Mouse (Mus musculus) forebrain, embryonic 12.5 days (tissue): ENCODE data around the gene Taf5. TPM values are rescaled to one million over a fixed set of nuclear protein-coding genes. Genes with fewer than 3 reads are reported as not detected.
A peak's percentile ranks its signal among the peaks of the same experiment; 100 is the strongest.

ENCODE experiments used
- ATAC-seq: fragments of 200-750 bp; cut with Nextera tagmentation; 2 replicates; pipeline ENCODE4 v1.8.0; 2017; ENCODE audit warnings: moderate TSS enrichment; ENCODE audit not compliant: low FRiP score
- H3K27ac ChIP-seq: fragments of 300-500 bp; sonication (generic); 2 replicates; pipeline ENCODE4 v1.5.1; 2016; ENCODE audit warnings: mild to moderate bottlenecking
- H3K27me3 ChIP-seq: fragments of 300-500 bp; sonication (generic); 2 replicates; pipeline ENCODE4 v1.6.1; 2016; ENCODE audit warnings: mild to moderate bottlenecking
- H3K36me3 ChIP-seq: fragments of 300-500 bp; sonication (generic); replicated peaks from 2 replicates; pipeline ENCODE4 v1.6.1; 2016; ENCODE audit warnings: mild to moderate bottlenecking
- H3K4me1 ChIP-seq: fragments of 300-500 bp; sonication (generic); 2 replicates; pipeline ENCODE4 v1.6.1; 2016
- H3K4me2 ChIP-seq: fragments of 300-500 bp; sonication (generic); 2 replicates; pipeline ENCODE4 v1.6.1; 2016; ENCODE audit warnings: mild to moderate bottlenecking, moderate library complexity
- H3K4me3 ChIP-seq: fragments of 300-500 bp; sonication (generic); replicated peaks from 2 replicates; pipeline ENCODE4 v1.5.1; 2016; ENCODE audit warnings: mild to moderate bottlenecking
- H3K9ac ChIP-seq: fragments of 300-500 bp; sonication (generic); 2 replicates; pipeline ENCODE4 v1.6.1; 2016; ENCODE audit warnings: mild to moderate bottlenecking
- H3K9me3 ChIP-seq: fragments of 300-500 bp; sonication (generic); 2 replicates; pipeline ENCODE4 v1.6.1; 2016
- WGBS: fragments of 180-500 bp; shearing (Covaris S2); methylation state at CpG from one replicate; pipeline ENCODE4 v1.1.7; 2016; 5-methylcytosine and 5-hydroxymethylcytosine counted together
- polyA plus RNA-seq: library from polyadenylated mRNA; unstranded; fragments of >200 nt; fragmentation: Nextera tagmentation; extraction: Ambion mirVana; gene quantifications from 2 replicates; pipeline ENCODE4 v1.2.1, GENCODE M21; 2016

Taf5 gene
- polyA plus RNA-seq = 10.7 and 11.4 TPM in 2 replicates

DNA sequence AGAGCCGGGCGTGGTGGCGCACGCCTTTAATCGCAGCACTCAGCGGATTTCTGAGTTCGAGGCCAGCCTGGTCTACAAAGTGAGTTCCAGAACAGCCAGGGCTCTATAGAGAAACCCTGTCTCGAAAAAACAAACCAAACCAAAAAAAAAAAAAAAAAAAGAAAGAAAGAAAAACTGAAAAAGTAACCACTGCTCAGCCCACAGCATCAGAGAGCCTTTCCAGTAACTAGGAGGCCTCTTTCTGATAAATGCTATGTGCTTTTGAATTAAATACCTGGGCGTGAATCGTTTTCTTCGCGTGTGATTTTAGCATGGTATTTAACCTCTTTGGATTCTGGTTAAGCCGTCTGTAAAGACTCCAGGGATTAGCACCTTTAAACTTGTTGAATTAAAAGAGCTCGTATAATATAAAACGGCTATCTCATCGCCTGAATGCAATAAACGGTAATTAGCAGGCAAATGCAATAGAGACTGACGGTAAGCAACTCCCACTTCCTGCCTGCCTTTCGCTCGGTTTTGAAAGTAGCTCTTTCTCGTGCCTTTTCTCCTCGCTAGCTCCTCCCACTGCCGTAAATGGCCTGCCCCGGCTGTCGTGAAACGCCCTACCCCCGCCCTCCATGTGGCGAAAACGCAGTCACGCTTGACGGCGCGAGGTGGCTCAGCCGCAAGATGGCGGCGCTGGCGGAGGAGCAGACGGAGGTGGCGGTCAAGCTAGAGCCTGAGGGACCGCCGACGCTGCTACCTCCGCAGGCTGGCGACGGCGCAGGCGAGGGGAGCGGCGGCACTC is at the start of gene Taf5:
Gene Taf5 (plus strand): TSS at position 651 of the 787 bp plus-strand sequence.
- H3K27me3 ChIP-seq = no peaks in the 10 kb centered on the region
- peak within 1 kb of the TSS; percentile 92 for H3K27ac ChIP-seq
- ATAC-seq = peak; percentile 87
- 11% methylated on average over 49 of the region's 49 CpGs for WGBS
- peaks cover 15% of the 10 kb centered on the region for H3K36me3 ChIP-seq
- peak within 1 kb of the TSS; percentile 95 for H3K9ac ChIP-seq
- H3K4me3 ChIP-seq = peak within 1 kb of the TSS; percentile 100
- no peaks in the 10 kb centered on the region for H3K9me3 ChIP-seq
- H3K4me2 ChIP-seq = peak within 1 kb of the TSS; percentile 68
- H3K4me1 ChIP-seq = peaks cover 8% of the 10 kb centered on the region

GRCm38 (mm10) chr19:47017831-47018230 is 49.7 kb upstream of the Taf5 start:
- Histone ChIP-seq H3K4me1 (peaks cover 23% of the 10 kb centered on the region), H3K27ac (peak overlapping the region; percentile 80), H3K9ac (peak overlapping the region; percentile 45; the same call in 1 of the 2 replicates), H3K4me3 (peak overlapping the region; percentile 60), H3K4me2 (peak overlapping the region; percentile 49), H3K9me3 (no peaks in the 10 kb centered on the region), H3K27me3 (peaks cover 48% of the 10 kb centered on the region), H3K36me3 (peaks cover 13% of the 10 kb centered on the region; the same call in 1 of the 2 replicates)
- under 1% methylated on average over 3 of the region's 3 CpGs for WGBS
- no peak for ATAC-seq

- peak overlapping the region; percentile 60 for H3K4me3 ChIP-seq
- peaks cover 17% of the 10 kb centered on the region; the same call in 1 of the 2 replicates for H3K36me3 ChIP-seq
- H3K27ac ChIP-seq = peak overlapping the region; percentile 80
- peaks cover 23% of the 10 kb centered on the region for H3K4me1 ChIP-seq
- H3K9ac ChIP-seq = peak overlapping the region; percentile 45; the same call in 1 of the 2 replicates
- WGBS = 27% methylated on average over 2 of the region's 2 CpGs
- ATAC-seq = no peak
- peaks cover 43% of the 10 kb centered on the region for H3K27me3 ChIP-seq
- H3K4me2 ChIP-seq = peak overlapping the region; percentile 49
- no peaks in the 10 kb centered on the region for H3K9me3 ChIP-seq
Observed at GRCm38 (mm10) chr19:47018330-47018729, 49.2 kb upstream of the Taf5 start.

GRCm38 (mm10) chr19:47019326-47019725 is 48.2 kb upstream of the Taf5 start:
- Histone ChIP-seq H3K27ac (peak overlapping the region; percentile 77; the same call in 1 of the 2 replicates), H3K4me3 (peak overlapping the region; percentile 60), H3K9ac (peak overlapping the region; percentile 31; the same call in 1 of the 2 replicates), H3K4me2 (peak overlapping the region; percentile 49), H3K9me3 (no peaks in the 10 kb centered on the region), H3K36me3 (peaks cover 24% of the 10 kb centered on the region), H3K4me1 (peaks cover 23% of the 10 kb centered on the region), H3K27me3 (peaks cover 33% of the 10 kb centered on the region)
- 23% methylated on average over 6 of the region's 6 CpGs for WGBS
- peak; percentile 37; the same call in 1 of the 2 replicates for ATAC-seq

- peaks cover 27% of the 10 kb centered on the region for H3K36me3 ChIP-seq
Observed at GRCm38 (mm10) chr19:47022709-47023108, 44.8 kb upstream of the Taf5 start.

DNA sequence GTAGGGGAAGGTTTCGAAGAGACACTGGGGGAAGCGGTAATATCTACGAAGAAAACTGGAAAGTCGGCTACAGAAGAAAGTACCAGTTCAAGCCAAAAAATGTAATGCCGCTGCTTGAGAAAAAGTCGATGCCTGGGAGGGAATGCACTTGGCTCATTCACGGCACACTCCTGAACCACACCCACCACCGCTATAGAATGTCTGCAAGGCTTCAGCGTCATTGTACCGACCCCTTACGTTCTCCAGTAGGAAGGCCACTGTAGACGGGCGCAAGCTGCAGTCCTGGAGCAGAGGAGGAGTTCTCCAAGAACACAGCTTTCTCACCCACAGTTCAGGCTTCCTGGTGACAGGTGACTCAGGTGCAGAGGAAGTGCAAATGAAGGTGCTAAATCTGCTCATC is 44.0 kb upstream of the Taf5 start:
- no peak overlapping the region for H3K4me2 ChIP-seq
- no peak overlapping the region for H3K9ac ChIP-seq
- H3K27me3 ChIP-seq = no peaks in the 10 kb centered on the region
- no peaks in the 10 kb centered on the region for H3K9me3 ChIP-seq
- ATAC-seq = no peak
- peaks cover 27% of the 10 kb centered on the region for H3K36me3 ChIP-seq
- WGBS = 89% methylated on average over 13 of the region's 13 CpGs
- H3K4me1 ChIP-seq = peaks cover 9% of the 10 kb centered on the region; the same call in 1 of the 2 replicates
- H3K27ac ChIP-seq = no peak overlapping the region
- no peak overlapping the region for H3K4me3 ChIP-seq

More at GRCm38 (mm10) chr19:47022709-47023108, 44.8 kb upstream of the Taf5 start:
- no peaks in the 10 kb centered on the region for H3K9me3 ChIP-seq
- no peak overlapping the region for H3K4me3 ChIP-seq
- peaks cover 5% of the 10 kb centered on the region for H3K27me3 ChIP-seq
- no peak for ATAC-seq
- WGBS = 84% methylated on average over 4 of the region's 4 CpGs
- no peak overlapping the region for H3K9ac ChIP-seq
- H3K4me1 ChIP-seq = peaks cover 9% of the 10 kb centered on the region; the same call in 1 of the 2 replicates
- H3K27ac ChIP-seq = no peak overlapping the region
- no peak overlapping the region for H3K4me2 ChIP-seq

DNA sequence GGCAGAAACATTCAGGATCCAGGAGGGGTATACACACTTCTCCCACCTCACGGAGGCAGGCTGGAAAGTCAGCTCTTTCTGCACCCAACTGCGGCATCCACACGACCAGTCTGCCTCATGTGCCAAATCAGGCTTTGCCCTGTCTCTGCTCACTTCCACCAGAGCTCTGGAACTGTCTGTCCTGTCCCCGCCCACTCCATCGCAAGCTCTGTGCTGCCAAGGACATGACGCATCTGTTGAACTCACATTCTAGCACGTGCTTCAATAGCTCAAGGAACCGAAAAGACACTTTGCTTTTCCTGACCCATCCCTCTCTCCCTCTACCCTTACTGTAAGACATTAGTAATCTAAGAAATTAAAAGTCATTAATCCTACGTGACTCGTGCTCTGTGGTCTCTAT is 42.6 kb upstream of the Taf5 start:
- H3K9me3 ChIP-seq = no peaks in the 10 kb centered on the region
- H3K27me3 ChIP-seq = no peaks in the 10 kb centered on the region
- H3K27ac ChIP-seq = no peak overlapping the region
- H3K4me1 ChIP-seq = no peaks in the 10 kb centered on the region
- WGBS = 90% methylated on average over 10 of the region's 10 CpGs
- ATAC-seq = no peak
- H3K4me2 ChIP-seq = no peak overlapping the region
- peaks cover 27% of the 10 kb centered on the region for H3K36me3 ChIP-seq
- H3K9ac ChIP-seq = no peak overlapping the region
- no peak overlapping the region for H3K4me3 ChIP-seq

DNA sequence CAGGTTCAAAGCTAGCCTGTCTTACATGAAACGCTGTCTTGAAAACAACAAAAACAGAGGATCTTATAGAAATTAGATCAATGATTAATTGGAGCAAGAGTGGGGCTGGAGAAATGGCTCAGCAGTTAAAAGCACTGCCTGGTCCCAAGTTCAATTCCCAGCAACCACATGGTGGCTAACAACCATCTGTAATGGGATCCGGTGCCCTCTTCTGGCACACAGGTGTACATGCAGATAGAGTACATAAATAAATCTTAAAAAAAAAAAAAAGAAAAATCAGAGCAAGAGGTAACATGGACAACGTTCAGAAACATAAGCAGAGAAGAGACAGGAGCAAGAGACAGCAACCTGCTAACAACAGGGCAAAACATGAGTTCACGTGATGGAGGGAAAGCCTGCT is 41.0 kb upstream of the Taf5 start:
- H3K4me2 ChIP-seq = no peak overlapping the region
- H3K27me3 ChIP-seq = no peaks in the 10 kb centered on the region
- no peak overlapping the region for H3K4me3 ChIP-seq
- no peaks in the 10 kb centered on the region for H3K9me3 ChIP-seq
- H3K9ac ChIP-seq = no peak overlapping the region
- peaks cover 27% of the 10 kb centered on the region for H3K36me3 ChIP-seq
- no peaks in the 10 kb centered on the region; the same call in 1 of the 2 replicates for H3K4me1 ChIP-seq
- 89% methylated on average over 4 of the region's 4 CpGs for WGBS
- ATAC-seq = no peak
- no peak overlapping the region for H3K27ac ChIP-seq

DNA sequence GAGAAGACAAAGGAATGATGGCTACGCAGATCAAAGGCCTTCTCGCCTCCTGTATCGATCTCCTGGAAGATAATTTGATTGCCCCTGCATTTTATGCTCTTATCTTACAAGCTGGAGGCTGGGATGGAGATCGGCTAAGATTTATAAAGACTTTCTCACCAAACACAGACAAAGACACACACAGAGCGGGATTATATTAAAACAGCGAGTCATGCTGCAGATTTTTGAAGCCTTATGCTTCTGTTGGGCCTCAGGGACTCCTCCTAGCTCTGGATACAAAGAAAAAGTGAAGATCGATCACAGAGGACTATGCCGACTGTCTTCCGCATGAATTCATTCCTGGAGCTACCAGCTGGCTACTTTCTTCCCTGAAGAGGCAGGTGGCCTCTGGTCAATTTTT is 37.8 kb upstream of the Taf5 start:
- H3K4me2 ChIP-seq = no peak overlapping the region
- 0 out of 2 replicates have a peak overlapping the region, but pooled peaks have one; percentile 0 for H3K27ac ChIP-seq
- WGBS = 73% methylated on average over 9 of the region's 9 CpGs
- H3K27me3 ChIP-seq = no peaks in the 10 kb centered on the region
- H3K9ac ChIP-seq = no peak overlapping the region
- no peaks in the 10 kb centered on the region for H3K9me3 ChIP-seq
- no peak for ATAC-seq
- H3K36me3 ChIP-seq = peaks cover 24% of the 10 kb centered on the region
- no peaks in the 10 kb centered on the region; the same call in 1 of the 2 replicates for H3K4me1 ChIP-seq
- no peak overlapping the region for H3K4me3 ChIP-seq

DNA sequence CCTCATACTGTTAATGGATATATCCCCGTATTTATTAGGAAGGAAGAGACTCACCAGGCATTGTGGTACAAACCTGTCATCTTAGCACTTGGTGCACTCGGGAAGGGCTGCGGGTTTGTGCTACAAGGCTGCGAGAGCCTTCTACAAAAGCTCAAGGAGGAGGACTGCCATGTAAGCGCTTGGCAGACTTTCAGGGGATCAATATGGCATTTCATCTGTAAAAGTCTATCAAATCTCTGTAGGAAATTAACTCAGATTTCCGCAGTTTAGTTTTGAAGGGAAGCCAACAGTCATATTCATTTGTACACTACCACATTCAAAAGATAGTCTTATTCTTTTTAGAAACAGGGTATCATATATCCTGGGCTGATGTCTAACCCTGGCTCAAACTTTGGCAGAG is 35.8 kb upstream of the Taf5 start:
- no peaks in the 10 kb centered on the region for H3K27me3 ChIP-seq
- 95% methylated on average over 6 of the region's 6 CpGs for WGBS

GRCm38 (mm10) chr19:47034916-47035315 is 32.6 kb upstream of the Taf5 start:
- ATAC-seq = no peak
- Histone ChIP-seq H3K4me2 (no peak overlapping the region), H3K9ac (no peak overlapping the region), H3K4me3 (no peak overlapping the region), H3K27ac (no peak overlapping the region), H3K4me1 (no peaks in the 10 kb centered on the region; the same call in 1 of the 2 replicates), H3K27me3 (no peaks in the 10 kb centered on the region), H3K9me3 (no peaks in the 10 kb centered on the region), H3K36me3 (peaks cover 56% of the 10 kb centered on the region)
- 93% methylated on average over 4 of the region's 4 CpGs for WGBS

More for the DNA sequence above, 35.8 kb upstream of the Taf5 start:
- no peak for ATAC-seq
- Histone ChIP-seq H3K9me3 (no peaks in the 10 kb centered on the region), H3K36me3 (peaks cover 34% of the 10 kb centered on the region), H3K27ac (no peak overlapping the region), H3K4me1 (no peaks in the 10 kb centered on the region; the same call in 1 of the 2 replicates), H3K4me3 (no peak overlapping the region), H3K4me2 (no peak overlapping the region), H3K9ac (no peak overlapping the region)

- Histone ChIP-seq H3K4me3 (no peak overlapping the region), H3K4me1 (no peaks in the 10 kb centered on the region), H3K27me3 (no peaks in the 10 kb centered on the region), H3K36me3 (peaks cover 68% of the 10 kb centered on the region), H3K4me2 (no peak overlapping the region), H3K9ac (no peak overlapping the region), H3K9me3 (no peaks in the 10 kb centered on the region), H3K27ac (no peak overlapping the region)
- 91% methylated on average over 3 of the region's 3 CpGs for WGBS
- no peak for ATAC-seq
Observed at GRCm38 (mm10) chr19:47036596-47036995, 30.9 kb upstream of the Taf5 start.
